Mouse (Mus musculus) C2C12 (cell line): ENCODE data around the gene Capn2.

Experiments used
- CTCF ChIP-seq: IDR thresholded peaks from one replicate; pipeline ENCODE4 v1.5.1; 2011; ENCODE audit not compliant: control insufficient read depth, insufficient read depth, insufficient read length
- USF1 ChIP-seq: IDR thresholded peaks from one replicate; pipeline ENCODE4 v1.6.1; 2011; ENCODE audit warnings: low read depth, mild to moderate bottlenecking, control low read depth, moderate library complexity

DNA sequence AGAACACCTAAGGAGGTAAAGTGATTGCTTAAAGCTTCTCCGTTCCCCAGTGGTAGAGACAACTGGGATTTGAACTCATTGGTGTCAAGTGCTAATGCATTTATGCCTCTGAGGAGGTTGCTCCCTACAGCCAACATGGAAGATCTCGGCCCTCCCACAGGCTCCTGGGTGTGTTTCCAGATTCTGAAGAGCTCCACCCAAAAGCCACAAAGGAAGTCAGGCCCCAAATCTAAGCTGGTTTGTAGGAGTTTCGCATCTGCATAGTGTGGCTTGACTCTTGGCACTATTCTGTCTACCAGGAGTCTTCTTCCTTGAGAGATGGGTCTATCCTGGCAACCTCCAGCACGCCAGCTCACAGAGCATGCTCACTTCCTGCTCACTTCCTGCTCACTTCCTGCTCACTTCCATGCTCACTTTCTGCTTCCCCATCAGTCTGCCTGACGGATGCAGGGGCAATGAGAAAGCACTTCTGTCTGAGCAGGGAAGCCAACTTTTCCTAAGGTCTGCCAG is 4.5 kb downstream of the Capn2 start:
- TF ChIP-seq CTCF, result no peak
- no peak for TF ChIP-seq USF1
